Mouse (Mus musculus): ENCODE results near the gene Ntm. TPM values are rescaled to one million over a fixed set of nuclear protein-coding genes. Genes with fewer than 3 reads are reported as not detected.

The Ntm gene
- polyA plus RNA-seq, 1 experiment = 1.3 TPM

- WGBS = 79% methylated on average over 6 of the region's 6 CpGs
- Histone ChIP-seq H3K4me3 (replicated peaks; ENCODE audit: control insufficient read depth, low read depth, low read length) (no peak overlapping the region), H3K27ac (ENCODE audit: control insufficient read depth, insufficient read depth, low read depth, low read length, poor library complexity) (no peak overlapping the region), H3K4me1 (ENCODE audit: control insufficient read depth, insufficient read depth, low read length) (no peaks in the 10 kb centered on the region)
- no peak for TF ChIP-seq POLR2A (IDR thresholded peaks at IDR 0.05; ENCODE audit: borderline replicate concordance, control insufficient read depth, low read depth, low read length)
- TF ChIP-seq CTCF (IDR thresholded peaks at IDR 0.05; ENCODE audit: control insufficient read depth, insufficient read depth, low read length) = no peak
Measured at GRCm38 (mm10) chr9:29012541-29012940, 950.4 kb downstream of the Ntm start.

- no peak overlapping the region for H3K27ac ChIP-seq (ENCODE audit: control insufficient read depth, insufficient read depth, low read depth, low read length, poor library complexity)
- WGBS = 57% methylated on average over 3 of the region's 3 CpGs
- H3K4me1 ChIP-seq (ENCODE audit: control insufficient read depth, insufficient read depth, low read length) = no peaks in the 10 kb centered on the region
- no peak overlapping the region for H3K4me3 ChIP-seq (replicated peaks; ENCODE audit: control insufficient read depth, low read depth, low read length)
- TF ChIP-seq POLR2A (IDR thresholded peaks at IDR 0.05; ENCODE audit: borderline replicate concordance, control insufficient read depth, low read depth, low read length) (no peak), CTCF (IDR thresholded peaks at IDR 0.05; ENCODE audit: control insufficient read depth, insufficient read depth, low read length) (no peak)
Measured at GRCm38 (mm10) chr9:29011476-29011875, 951.5 kb downstream of the Ntm start.

- Histone ChIP-seq H3K4me3 (replicated peaks; ENCODE audit: control insufficient read depth, low read depth, low read length) (no peak overlapping the region), H3K27ac (ENCODE audit: control insufficient read depth, insufficient read depth, low read depth, low read length, poor library complexity) (no peak overlapping the region), H3K4me1 (ENCODE audit: control insufficient read depth, insufficient read depth, low read length) (no peaks in the 10 kb centered on the region)
- no peak for TF ChIP-seq CTCF (IDR thresholded peaks at IDR 0.05; ENCODE audit: control insufficient read depth, insufficient read depth, low read length)
- no peak for TF ChIP-seq POLR2A (IDR thresholded peaks at IDR 0.05; ENCODE audit: borderline replicate concordance, control insufficient read depth, low read depth, low read length)
- 79% methylated on average over 7 of the region's 7 CpGs for WGBS
Measured at GRCm38 (mm10) chr9:29004534-29004933, 958.4 kb downstream of the Ntm start.

GRCm38 (mm10) chr9:28999951-29000351 is 963.0 kb downstream of the Ntm start:
- Histone ChIP-seq H3K4me3 (replicated peaks; ENCODE audit: control insufficient read depth, low read depth, low read length) (no peak overlapping the region), H3K27ac (ENCODE audit: control insufficient read depth, insufficient read depth, low read depth, low read length, poor library complexity) (no peak overlapping the region), H3K4me1 (ENCODE audit: control insufficient read depth, insufficient read depth, low read length) (no peaks in the 10 kb centered on the region)
- WGBS = 33% methylated on average over 4 of the region's 4 CpGs
- TF ChIP-seq POLR2A (IDR thresholded peaks at IDR 0.05; ENCODE audit: borderline replicate concordance, control insufficient read depth, low read depth, low read length) = no peak
- no peak for TF ChIP-seq CTCF (IDR thresholded peaks at IDR 0.05; ENCODE audit: control insufficient read depth, insufficient read depth, low read length)

GRCm38 (mm10) chr9:28977275-28977674 is 985.7 kb downstream of the Ntm start:
- whole genome bisulfite sequencing = 68% methylated on average over 1 of the region's 1 CpGs
- TF ChIP-seq POLR2A (IDR thresholded peaks at IDR 0.05; ENCODE audit: borderline replicate concordance, control insufficient read depth, low read depth, low read length) = no peak
- TF ChIP-seq CTCF (IDR thresholded peaks at IDR 0.05; ENCODE audit: control insufficient read depth, insufficient read depth, low read length) = no peak
- Histone ChIP-seq H3K27ac (ENCODE audit: control insufficient read depth, insufficient read depth, low read depth, low read length, poor library complexity) (no peak overlapping the region), H3K4me3 (replicated peaks; ENCODE audit: control insufficient read depth, low read depth, low read length) (no peak overlapping the region), H3K4me1 (ENCODE audit: control insufficient read depth, insufficient read depth, low read length) (no peaks in the 10 kb centered on the region)

- no peak for TF ChIP-seq CTCF (IDR thresholded peaks at IDR 0.05; ENCODE audit: control insufficient read depth, insufficient read depth, low read length)
- no peak for TF ChIP-seq POLR2A (IDR thresholded peaks at IDR 0.05; ENCODE audit: borderline replicate concordance, control insufficient read depth, low read depth, low read length)
- H3K4me1 ChIP-seq (ENCODE audit: control insufficient read depth, insufficient read depth, low read length) = no peaks in the 10 kb centered on the region
- no peak overlapping the region for H3K27ac ChIP-seq (ENCODE audit: control insufficient read depth, insufficient read depth, low read depth, low read length, poor library complexity)
- WGBS = 29% methylated on average over 1 of the region's 1 CpGs
- no peak overlapping the region for H3K4me3 ChIP-seq (replicated peaks; ENCODE audit: control insufficient read depth, low read depth, low read length)
Measured at GRCm38 (mm10) chr9:28969455-28969854, 993.5 kb downstream of the Ntm start.

All from bone marrow, adult 2 months (tissue).